Mouse (Mus musculus) CH12.LX (cell line): ENCODE measurements at regions not wholly inside any gene's neighbourhood (a gene's known extent, or its start where the extent isn't known, plus 50 kb on each side); places are given as distances from the start of the nearest gene placed in this dataset.

Experiments
- CTCF ChIP-seq, 2 experiments: IDR thresholded peaks in 1 of 2; conservative IDR thresholded peaks in 1 of 2; 2 replicates each; pipeline ENCODE4 v1.5.1; 2011 to 2012; ENCODE audit warnings: low read depth in 2 of 2, low read length in 2 of 2, improper control_type of control experiment in 1 of 2, inconsistent platforms in 1 of 2, mild to moderate bottlenecking in 1 of 2, moderate library complexity in 1 of 2
- POLR2A ChIP-seq: IDR thresholded peaks from 2 replicates; pipeline ENCODE4 v1.6.1; 2011; ENCODE audit warnings: low read depth, mild to moderate bottlenecking, improper control_type of control experiment, low read length
- RAD21 ChIP-seq: IDR thresholded peaks from 2 replicates; pipeline ENCODE4 v1.6.1; 2011; ENCODE audit warnings: low read depth, mild to moderate bottlenecking, low read length, improper control_type of control experiment, moderate library complexity
- RCOR1 ChIP-seq: conservative IDR thresholded peaks from 2 replicates; pipeline ENCODE4 v1.6.1; 2012; ENCODE audit warnings: low read depth, mild to moderate bottlenecking, inconsistent platforms, low read length, improper control_type of control experiment
- USF1 ChIP-seq: IDR thresholded peaks from 2 replicates; pipeline ENCODE4 v1.6.1; 2014; ENCODE audit warnings: low read depth, mild to moderate bottlenecking, inconsistent platforms, low read length, improper control_type of control experiment

DNA sequence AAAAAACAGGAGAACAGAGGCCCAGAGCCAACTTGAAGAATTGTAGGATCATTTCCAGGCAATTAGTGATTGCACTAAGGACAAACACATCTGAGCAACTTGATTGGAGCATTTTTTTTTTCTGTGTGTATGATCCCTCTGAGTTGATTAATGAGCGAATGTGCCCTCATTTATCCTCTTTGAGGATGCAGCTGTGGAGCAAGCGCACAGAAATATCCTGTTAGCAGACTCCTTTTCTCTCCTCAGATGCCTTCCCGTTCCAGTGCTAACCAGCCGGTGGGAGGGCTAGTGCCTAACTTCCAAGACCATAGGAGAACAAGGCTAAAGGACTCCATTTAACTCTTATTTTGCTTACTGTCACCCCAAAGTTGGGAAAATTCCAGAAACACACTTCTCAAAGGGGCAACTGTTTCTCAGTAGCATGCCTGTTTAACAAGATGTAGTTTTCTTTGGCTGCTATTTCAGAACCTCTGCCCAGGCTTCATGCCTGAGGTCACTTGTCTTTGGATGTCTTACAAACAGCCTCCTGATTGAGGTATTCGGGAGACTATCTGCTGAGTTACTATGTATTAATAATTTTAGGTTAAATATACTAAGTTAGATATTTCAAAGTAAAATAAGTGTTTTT is 144.8 kb upstream of the Hapln1 start:
- no peak for TF ChIP-seq CTCF (conservative IDR thresholded peaks at IDR 0.05 in 1 of 2, IDR thresholded peaks at IDR 0.05 in 1 of 2; ENCODE audit: low read depth in 2 of 2, low read length in 2 of 2)
- no peak for TF ChIP-seq RAD21
- no peak for TF ChIP-seq RCOR1
- no peak for TF ChIP-seq USF1
- TF ChIP-seq POLR2A, result no peak
